Mouse (Mus musculus): ENCODE data around the gene Nsg1. TPM values are rescaled to one million over a fixed set of nuclear protein-coding genes. Genes with fewer than 3 reads are reported as not detected.

Nsg1 gene
- polyA plus RNA-seq, 1 experiment from 2014 or later = 149 TPM

DNA sequence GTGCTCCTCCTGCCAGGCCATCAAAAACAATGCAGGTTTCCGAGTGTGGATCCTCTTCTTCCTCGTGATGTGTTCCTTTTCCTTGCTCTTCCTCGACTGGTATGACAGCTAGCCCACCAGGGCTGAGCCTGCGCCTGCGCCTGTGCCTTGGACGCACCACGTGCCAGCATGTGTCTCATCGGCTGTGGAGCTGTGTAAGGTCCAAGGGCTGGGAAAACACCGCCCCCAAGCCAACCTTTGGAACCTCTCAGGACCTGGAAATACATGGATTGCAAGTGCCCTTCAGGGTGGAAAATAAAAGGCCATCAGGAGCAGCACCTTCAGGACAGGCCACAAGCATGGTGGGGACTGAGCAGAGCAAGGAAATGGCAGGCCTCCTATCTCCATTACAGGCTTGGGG lies 23.5 kb downstream of the Nsg1 start:
- no peak overlapping the region for H3K4me2 ChIP-seq (replicated peaks)
- H3K27me3 ChIP-seq = no peaks in the 10 kb centered on the region
- no peak overlapping the region for H3K9ac ChIP-seq
- H3K27ac ChIP-seq = no peak overlapping the region
- H3K36me3 ChIP-seq = peaks cover 66% of the 10 kb centered on the region
- 87% methylated on average over 9 of the region's 9 CpGs for WGBS
- ATAC-seq (ENCODE audit: low FRiP score, low read depth) = no peak
- peaks cover 3% of the 10 kb centered on the region; the same call in 1 of the 2 replicates for H3K9me3 ChIP-seq
- H3K4me3 ChIP-seq = no peak overlapping the region
- H3K4me1 ChIP-seq = 0 out of 2 replicates have a peak, but pooled peaks cover 7% of the 10 kb centered on the region

DNA sequence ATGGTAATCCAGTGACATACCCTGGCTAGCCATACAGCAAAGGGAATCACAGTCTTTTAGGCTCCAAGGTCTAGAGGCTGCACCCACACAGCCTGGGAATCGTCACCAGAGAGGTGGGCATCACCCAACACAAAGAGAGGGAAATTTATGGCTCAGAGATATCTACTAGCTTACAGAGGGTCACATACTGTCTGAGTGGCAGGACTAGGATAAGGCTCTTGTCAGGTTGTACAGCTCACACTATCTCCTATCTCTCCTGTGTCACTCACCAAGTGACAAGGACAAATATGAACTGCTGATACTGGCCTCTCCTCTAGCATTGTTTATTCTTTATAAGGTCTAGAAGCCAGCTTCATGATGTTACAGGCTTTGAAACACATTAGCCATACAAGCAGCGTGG lies 30.4 kb downstream of the Nsg1 start:
- ATAC-seq (ENCODE audit: low FRiP score, low read depth) = no peak
- no peaks in the 10 kb centered on the region for H3K9me3 ChIP-seq
- WGBS = 88% methylated on average over 2 of the region's 2 CpGs
- no peak overlapping the region for H3K27ac ChIP-seq
- H3K9ac ChIP-seq = no peak overlapping the region
- no peaks in the 10 kb centered on the region for H3K4me1 ChIP-seq
- H3K4me2 ChIP-seq (replicated peaks) = no peak overlapping the region
- peaks cover 35% of the 10 kb centered on the region for H3K36me3 ChIP-seq
- H3K27me3 ChIP-seq = no peaks in the 10 kb centered on the region
- no peak overlapping the region for H3K4me3 ChIP-seq

DNA sequence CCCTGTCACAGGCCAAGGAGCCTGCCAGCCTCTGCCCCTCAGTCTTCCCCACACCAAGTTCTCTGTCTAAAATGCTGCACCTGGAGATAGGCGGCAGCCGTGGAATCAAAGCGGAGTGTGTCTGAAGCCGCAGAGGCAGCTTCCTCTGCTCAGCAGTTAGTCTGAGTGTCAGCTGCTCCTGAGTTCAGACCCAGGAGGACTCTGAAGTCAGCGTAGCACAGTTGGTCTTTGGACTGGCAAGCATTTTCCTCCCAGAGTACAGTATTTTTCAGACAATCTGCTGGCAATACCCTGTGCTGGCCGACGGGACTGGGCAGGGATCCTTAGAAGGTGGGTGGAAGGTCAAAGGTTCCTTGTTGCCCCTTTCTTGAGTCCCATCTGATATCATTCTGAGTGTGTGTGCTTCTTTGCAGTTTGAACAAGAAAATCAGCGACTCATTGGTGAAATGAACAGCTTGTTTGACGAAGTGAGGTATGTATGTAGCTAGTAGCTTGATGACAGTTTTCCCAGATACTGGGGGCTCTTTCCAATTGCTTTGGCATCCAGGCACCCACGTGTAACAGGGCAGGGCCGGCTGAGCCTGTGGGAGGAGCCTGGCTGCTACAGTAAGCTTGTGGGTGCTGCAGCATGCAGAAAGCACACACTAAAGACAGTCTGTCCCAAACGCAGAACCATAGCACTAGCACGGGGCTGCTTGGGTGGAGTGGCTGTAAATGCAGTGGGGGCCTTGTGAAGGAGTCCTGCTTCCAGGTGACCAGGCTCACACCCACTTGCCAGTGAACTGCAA lies 33.0 kb downstream of the Nsg1 start:
- H3K36me3 ChIP-seq = peaks cover 48% of the 10 kb centered on the region

DNA sequence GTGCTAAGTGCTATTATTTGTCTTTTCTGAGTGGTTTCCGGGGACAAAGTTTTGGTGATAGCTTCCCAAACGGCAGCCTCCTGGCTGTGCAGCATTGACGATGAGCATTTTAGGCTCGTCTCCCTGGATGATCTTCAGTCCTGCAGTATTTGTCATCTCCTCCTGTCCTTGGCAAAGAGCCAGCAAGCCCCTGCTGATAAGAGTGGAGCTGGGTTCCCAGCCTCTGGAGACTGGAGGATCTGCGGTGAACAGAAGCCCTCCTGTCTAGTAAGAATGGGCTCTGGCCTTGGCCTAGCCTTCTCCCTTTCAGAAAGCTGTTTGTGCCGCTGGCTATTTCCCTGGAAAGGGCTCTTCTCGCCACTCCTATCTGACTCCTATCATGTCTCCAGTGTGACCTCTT lies 38.0 kb downstream of the Nsg1 start:
- Histone ChIP-seq H3K4me1 (no peaks in the 10 kb centered on the region), H3K36me3 (peaks cover 48% of the 10 kb centered on the region), H3K4me3 (no peak overlapping the region), H3K9ac (no peak overlapping the region), H3K27ac (no peak overlapping the region), H3K4me2 (replicated peaks) (no peak overlapping the region), H3K9me3 (no peaks in the 10 kb centered on the region), H3K27me3 (no peaks in the 10 kb centered on the region)
- no peak for ATAC-seq (ENCODE audit: low FRiP score, low read depth)
- 86% methylated on average over 7 of the region's 7 CpGs for WGBS

More for the DNA sequence above, 33.0 kb downstream of the Nsg1 start:
- no peak for ATAC-seq (ENCODE audit: low FRiP score, low read depth)
- Histone ChIP-seq H3K9ac (no peak overlapping the region), H3K4me1 (no peaks in the 10 kb centered on the region), H3K9me3 (no peaks in the 10 kb centered on the region), H3K4me3 (no peak overlapping the region), H3K27me3 (no peaks in the 10 kb centered on the region), H3K27ac (no peak overlapping the region), H3K4me2 (replicated peaks) (no peak overlapping the region)
- WGBS = 86% methylated on average over 13 of the region's 13 CpGs

GRCm38 (mm10) chr5:38119268-38119667 lies 40.4 kb downstream of the Nsg1 start:
- no peaks in the 10 kb centered on the region for H3K9me3 ChIP-seq
- peaks cover 61% of the 10 kb centered on the region for H3K36me3 ChIP-seq
- ATAC-seq (ENCODE audit: low FRiP score, low read depth) = no peak
- no peak overlapping the region for H3K4me2 ChIP-seq (replicated peaks)
- H3K27me3 ChIP-seq = no peaks in the 10 kb centered on the region
- WGBS = 92% methylated on average over 5 of the region's 5 CpGs
- no peaks in the 10 kb centered on the region for H3K4me1 ChIP-seq
- no peak overlapping the region for H3K9ac ChIP-seq
- no peak overlapping the region for H3K4me3 ChIP-seq
- no peak overlapping the region for H3K27ac ChIP-seq

GRCm38 (mm10) chr5:38117056-38117455 lies 42.7 kb downstream of the Nsg1 start:
- no peak overlapping the region for H3K27ac ChIP-seq
- 90% methylated on average over 1 of the region's 1 CpGs for WGBS
- H3K9me3 ChIP-seq = no peaks in the 10 kb centered on the region
- H3K4me3 ChIP-seq = no peak overlapping the region
- H3K4me2 ChIP-seq (replicated peaks) = no peak overlapping the region
- no peak for ATAC-seq (ENCODE audit: low FRiP score, low read depth)
- H3K36me3 ChIP-seq = peaks cover 62% of the 10 kb centered on the region
- H3K9ac ChIP-seq = no peak overlapping the region
- no peaks in the 10 kb centered on the region for H3K27me3 ChIP-seq
- no peaks in the 10 kb centered on the region for H3K4me1 ChIP-seq

DNA sequence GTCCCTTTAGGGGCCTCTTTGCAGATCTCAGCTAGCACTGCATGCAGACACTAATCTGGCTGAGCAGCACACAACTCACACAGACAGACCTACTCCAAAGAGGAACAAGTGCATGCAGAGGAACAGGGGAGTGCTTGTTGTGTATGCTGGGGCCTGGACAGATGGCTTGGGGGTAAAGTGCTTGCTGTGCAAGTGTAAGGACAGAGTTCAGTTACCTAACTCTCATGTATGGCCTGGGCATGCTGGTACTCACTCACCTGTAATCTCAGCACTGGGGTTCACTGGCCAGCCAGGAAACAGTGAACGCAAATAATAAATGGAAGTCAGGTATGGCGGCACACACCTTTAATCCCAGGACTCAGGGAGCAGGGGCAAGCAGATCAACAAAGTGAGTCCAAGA lies 45.2 kb downstream of the Nsg1 start:
- Histone ChIP-seq H3K4me1 (no peaks in the 10 kb centered on the region), H3K27ac (no peak overlapping the region), H3K4me2 (replicated peaks) (no peak overlapping the region), H3K4me3 (no peak overlapping the region), H3K27me3 (no peaks in the 10 kb centered on the region), H3K36me3 (peaks cover 64% of the 10 kb centered on the region), H3K9ac (no peak overlapping the region), H3K9me3 (no peaks in the 10 kb centered on the region; the same call in 1 of the 2 replicates)
- no peak for ATAC-seq (ENCODE audit: low FRiP score, low read depth)
- 94% methylated on average over 2 of the region's 2 CpGs for WGBS

- peak overlapping the region; percentile 48; the same call in 1 of the 2 replicates for H3K27ac ChIP-seq
- no peak overlapping the region for H3K4me3 ChIP-seq
- no peak; the same call in 1 of the 2 replicates for ATAC-seq (ENCODE audit: low FRiP score, low read depth)
- peaks cover 40% of the 10 kb centered on the region for H3K36me3 ChIP-seq
- H3K9ac ChIP-seq = no peak overlapping the region
- peak overlapping the region; percentile 23 for H3K4me2 ChIP-seq (replicated peaks)
- no peaks in the 10 kb centered on the region; the same call in 1 of the 2 replicates for H3K9me3 ChIP-seq
- 56% methylated on average over 10 of the region's 10 CpGs for WGBS
- H3K27me3 ChIP-seq = no peaks in the 10 kb centered on the region
- H3K4me1 ChIP-seq = peaks cover 26% of the 10 kb centered on the region
Measured at GRCm38 (mm10) chr5:38106807-38107206, 52.9 kb downstream of the Nsg1 start.

DNA sequence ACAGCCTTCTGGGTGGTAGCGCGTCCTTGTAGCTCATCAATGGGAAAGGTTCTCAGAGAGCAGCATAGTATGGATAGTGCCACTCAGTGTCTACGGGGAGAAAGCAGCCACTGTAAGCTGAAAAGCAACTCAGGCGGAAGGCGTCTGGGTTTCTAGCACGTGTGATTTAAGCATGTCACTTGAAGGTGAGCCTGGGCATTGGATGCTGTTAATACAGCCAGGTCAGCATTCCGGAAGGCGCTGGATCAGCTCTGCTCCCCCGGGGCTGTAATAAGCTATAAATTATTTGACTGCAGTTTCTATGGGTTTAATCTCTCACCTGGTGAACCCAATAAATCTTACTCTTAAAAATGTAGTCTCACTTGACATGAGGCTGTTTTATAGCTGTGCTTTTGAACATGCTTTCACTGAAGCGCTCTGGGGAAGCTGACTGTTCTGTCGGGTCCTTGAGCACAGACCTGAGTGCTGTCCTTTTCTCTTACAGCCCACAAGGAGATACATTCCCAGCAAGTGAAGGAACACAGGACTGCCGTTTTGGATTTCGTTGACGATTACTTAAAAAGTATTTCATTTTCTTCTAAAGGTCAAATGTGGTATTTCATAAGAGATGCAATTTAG lies 53.5 kb downstream of the Nsg1 start:
- H3K36me3 ChIP-seq = peaks cover 39% of the 10 kb centered on the region

GRCm38 (mm10) chr5:38102945-38103344 lies 56.8 kb downstream of the Nsg1 start:
- no peak for ATAC-seq (ENCODE audit: low FRiP score, low read depth)
- H3K4me1 ChIP-seq = peaks cover 50% of the 10 kb centered on the region
- no peak overlapping the region for H3K27ac ChIP-seq
- no peaks in the 10 kb centered on the region for H3K27me3 ChIP-seq
- H3K36me3 ChIP-seq = peaks cover 19% of the 10 kb centered on the region; the same call in 1 of the 2 replicates
- no peak overlapping the region for H3K4me2 ChIP-seq (replicated peaks)
- H3K4me3 ChIP-seq = no peak overlapping the region
- no peak overlapping the region for H3K9ac ChIP-seq
- no peaks in the 10 kb centered on the region for H3K9me3 ChIP-seq
- WGBS = 90% methylated on average over 2 of the region's 2 CpGs

More for the DNA sequence above, 53.5 kb downstream of the Nsg1 start:
- no peaks in the 10 kb centered on the region; the same call in 1 of the 2 replicates for H3K9me3 ChIP-seq
- H3K9ac ChIP-seq = no peak overlapping the region
- 0 out of 2 replicates have a peak overlapping the region, but pooled peaks have one; percentile 27 for H3K4me2 ChIP-seq (replicated peaks)
- WGBS = 30% methylated on average over 14 of the region's 14 CpGs
- peak; percentile 80 for ATAC-seq (ENCODE audit: low FRiP score, low read depth)
- H3K4me1 ChIP-seq = peaks cover 26% of the 10 kb centered on the region
- H3K27me3 ChIP-seq = no peaks in the 10 kb centered on the region
- no peak overlapping the region for H3K4me3 ChIP-seq
- H3K27ac ChIP-seq = peak overlapping the region; percentile 10; the same call in 1 of the 2 replicates

DNA sequence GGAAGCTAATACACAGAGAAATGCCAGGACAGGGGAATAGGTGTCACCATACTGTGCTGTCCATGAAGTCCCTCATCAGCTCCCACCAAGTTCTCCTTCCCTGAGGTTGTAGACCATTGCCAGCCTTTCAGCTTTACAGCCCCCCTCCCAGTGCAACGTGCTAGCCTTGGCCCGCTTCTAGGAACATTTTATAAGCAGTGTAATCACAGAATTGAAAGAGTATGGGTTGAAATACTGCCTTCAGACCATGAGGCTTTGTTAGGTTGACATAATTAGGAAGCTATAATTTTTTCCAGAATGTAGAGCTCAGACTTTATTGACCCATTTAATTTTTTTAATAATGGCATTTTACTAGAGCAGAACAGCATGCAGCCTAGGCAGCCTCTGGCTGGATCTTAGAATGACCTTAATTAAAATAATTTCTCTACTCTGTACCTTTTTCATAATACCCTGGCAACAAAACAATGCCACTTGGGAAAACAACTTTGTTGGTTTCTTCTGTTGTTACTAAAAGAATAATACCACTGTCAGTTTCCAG lies 60.5 kb downstream of the Nsg1 start:
- WGBS = 23% methylated on average over 2 of the region's 2 CpGs
- Histone ChIP-seq H3K4me2 (replicated peaks) (peak overlapping the region; percentile 9; the same call in 1 of the 2 replicates), H3K27ac (peak overlapping the region; percentile 69), H3K9me3 (no peaks in the 10 kb centered on the region), H3K9ac (no peak overlapping the region), H3K4me3 (no peak overlapping the region), H3K27me3 (no peaks in the 10 kb centered on the region), H3K36me3 (no peaks in the 10 kb centered on the region; the same call in 1 of the 2 replicates), H3K4me1 (peaks cover 29% of the 10 kb centered on the region)
- peak; percentile 83 for ATAC-seq (ENCODE audit: low FRiP score, low read depth)

- no peak overlapping the region; the same call in 1 of the 2 replicates for H3K27ac ChIP-seq
- no peak overlapping the region for H3K9ac ChIP-seq
- H3K9me3 ChIP-seq = no peaks in the 10 kb centered on the region
- H3K4me1 ChIP-seq = peaks cover 29% of the 10 kb centered on the region
- 57% methylated on average over 4 of the region's 4 CpGs for WGBS
- ATAC-seq (ENCODE audit: low FRiP score, low read depth) = no peak
- H3K4me2 ChIP-seq (replicated peaks) = no peak overlapping the region
- H3K27me3 ChIP-seq = no peaks in the 10 kb centered on the region
- no peaks in the 10 kb centered on the region; the same call in 1 of the 2 replicates for H3K36me3 ChIP-seq
- H3K4me3 ChIP-seq = no peak overlapping the region
Measured at GRCm38 (mm10) chr5:38097501-38098093, 62.1 kb downstream of the Nsg1 start.

All from limb, embryonic 13.5 days (tissue).